ENCODE assay signal across 10 mouse cellular contexts in genomic region chr11:77495507-77495906, GRCm38 (mm10). TPM values are rescaled to one million over a fixed set of nuclear protein-coding genes. Genes with fewer than 3 reads are reported as not detected.
DNase-seq lines count a peak whose midpoint lies in the region; ATAC-seq and TF ChIP-seq lines count a peak whose summit lies in the region.
"Had no signal": no experiment of that assay in that cellular context is flagged by ENCODE, and none has a peak within 500 bp of the region (broad histone marks: within the 10 kb centered on the region; RNA-seq: fewer than 3 reads in every experiment).

No protein-coding gene starts in this region.

- no peak overlapping the region for H3K9ac ChIP-seq in kidney, embryonic 15.5 days
- H3K9ac ChIP-seq in embryonic facial prominence, embryonic 13.5 days = no peak overlapping the region
- H3K9ac ChIP-seq in forebrain, embryonic 14.5 days (ENCODE audit: low read length) = peak overlapping the region; percentile 96; the same call in 1 of the 2 replicates
- no peak overlapping the region for H3K9ac ChIP-seq in liver, postnatal 0 days (replicated peaks)
- H3K9ac ChIP-seq: embryonic facial prominence, embryonic 15.5 days had no signal

- DNase-seq in kidney, postnatal 10 days = no peak
- no peak for DNase-seq in forebrain, embryonic 14.5 days (ENCODE audit: low spot score)
- DNase-seq in liver, postnatal 0 days = peak; percentile 22
- DNase-seq in urinary bladder, postnatal 36 days (ENCODE audit: low spot score in 2 of 2) = no peak
- DNase-seq in frontal cortex, adult 2 months (ENCODE audit: extremely low spot score in 1 of 2, low spot score in 1 of 2) = no peak
- DNase-seq: right cerebral cortex, postnatal 14 days; thymus, postnatal 36 days had no signal

- no peaks in the 10 kb centered on the region for H3K27me3 ChIP-seq in kidney, embryonic 15.5 days
- H3K27me3 ChIP-seq in embryonic facial prominence, embryonic 13.5 days = no peaks in the 10 kb centered on the region
- H3K27me3 ChIP-seq in forebrain, embryonic 14.5 days (replicated peaks; ENCODE audit: control insufficient read depth, insufficient read depth, low read length) = no peaks in the 10 kb centered on the region
- H3K27me3 ChIP-seq in liver, postnatal 0 days (ENCODE audit: insufficient read depth, low read length) = peaks cover 10% of the 10 kb centered on the region
- H3K27me3 ChIP-seq: embryonic facial prominence, embryonic 15.5 days had no signal

- H3K9me3 ChIP-seq in kidney, embryonic 15.5 days (replicated peaks) = no peaks in the 10 kb centered on the region
- no peaks in the 10 kb centered on the region for H3K9me3 ChIP-seq in embryonic facial prominence, embryonic 13.5 days
- no peaks in the 10 kb centered on the region for H3K9me3 ChIP-seq in forebrain, embryonic 14.5 days (replicated peaks; ENCODE audit: control insufficient read depth, low read length)
- no peaks in the 10 kb centered on the region for H3K9me3 ChIP-seq in liver, postnatal 0 days (ENCODE audit: low read length)
- H3K9me3 ChIP-seq: embryonic facial prominence, embryonic 15.5 days had no signal

- H3K27ac ChIP-seq in kidney, embryonic 15.5 days = 0 out of 2 replicates have a peak overlapping the region, but pooled peaks have one; percentile 24
- H3K27ac ChIP-seq in embryonic facial prominence, embryonic 13.5 days = no peak overlapping the region
- no peak overlapping the region for H3K27ac ChIP-seq in forebrain, embryonic 14.5 days (ENCODE audit: low read depth, low read length)
- H3K27ac ChIP-seq in liver, postnatal 0 days (ENCODE audit: low read depth) = peak overlapping the region; percentile 34
- H3K27ac ChIP-seq: embryonic facial prominence, embryonic 15.5 days had no signal

- TF ChIP-seq EP300 in liver, postnatal 0 days (IDR thresholded peaks at IDR 0.05; ENCODE audit: low read depth) = no peak

- TF ChIP-seq CTCF in liver, postnatal 0 days (IDR thresholded peaks at IDR 0.05; ENCODE audit: low read depth) = no peak

- no peak for ATAC-seq in kidney, embryonic 15.5 days (replicated peaks; ENCODE audit: low FRiP score)
- no peak for ATAC-seq in embryonic facial prominence, embryonic 13.5 days (ENCODE audit: insufficient number of reproducible peaks, insufficient read depth, low FRiP score, low TSS enrichment, low read depth)
- ATAC-seq in forebrain, embryonic 14.5 days = no peak
- peak; percentile 54 for ATAC-seq in liver, postnatal 0 days

- peaks cover 17% of the 10 kb centered on the region for H3K36me3 ChIP-seq in kidney, embryonic 15.5 days
- peaks cover 14% of the 10 kb centered on the region for H3K36me3 ChIP-seq in embryonic facial prominence, embryonic 13.5 days
- peaks cover 24% of the 10 kb centered on the region for H3K36me3 ChIP-seq in forebrain, embryonic 14.5 days (ENCODE audit: control insufficient read depth, insufficient read depth, low read length)
- H3K36me3 ChIP-seq in liver, postnatal 0 days (replicated peaks; ENCODE audit: insufficient read depth, low read length) = peaks cover 8% of the 10 kb centered on the region

- peaks cover 77% of the 10 kb centered on the region for H3K4me1 ChIP-seq in kidney, embryonic 15.5 days
- H3K4me1 ChIP-seq in embryonic facial prominence, embryonic 13.5 days = peaks cover 60% of the 10 kb centered on the region
- peaks cover 31% of the 10 kb centered on the region for H3K4me1 ChIP-seq in forebrain, embryonic 14.5 days (ENCODE audit: control insufficient read depth, insufficient read depth, low read length)
- peaks cover 54% of the 10 kb centered on the region for H3K4me1 ChIP-seq in liver, postnatal 0 days (ENCODE audit: insufficient read depth)

- no peak overlapping the region for H3K4me2 ChIP-seq in kidney, embryonic 15.5 days
- 0 out of 2 replicates have a peak overlapping the region, but pooled peaks have one; percentile 98 for H3K4me2 ChIP-seq in embryonic facial prominence, embryonic 13.5 days
- peak overlapping the region; percentile 94; the same call in 1 of the 2 replicates for H3K4me2 ChIP-seq in forebrain, embryonic 14.5 days (ENCODE audit: low read length)
- H3K4me2 ChIP-seq in liver, postnatal 0 days (ENCODE audit: low read depth, low read length) = no peak overlapping the region

- no peak overlapping the region for H3K4me3 ChIP-seq in kidney, embryonic 15.5 days (replicated peaks)
- H3K4me3 ChIP-seq in embryonic facial prominence, embryonic 13.5 days = no peak overlapping the region
- H3K4me3 ChIP-seq in forebrain, embryonic 14.5 days (ENCODE audit: low read depth, low read length) = no peak overlapping the region
- H3K4me3 ChIP-seq in liver, postnatal 0 days (ENCODE audit: low read depth, low read length) = no peak overlapping the region

RNA-seq across cellular contexts. Expression of gene Git1, which starts 2.1 kb away (rescaled TPM):
- 9.7 and 12.6 TPM in 2 replicates for polyA plus RNA-seq in kidney, embryonic 15.5 days (2015; fragmentation: Nextera tagmentation; extraction: Ambion mirVana)
- 10.8 and 11.1 TPM in 2 replicates for polyA plus RNA-seq in embryonic facial prominence, embryonic 13.5 days (2015; fragmentation: Nextera tagmentation; extraction: Ambion mirVana)
- polyA plus RNA-seq in forebrain, embryonic 14.5 days (2014; fragmentation: Nextera tagmentation; extraction: Ambion mirVana) = 16.3 and 18.7 TPM in 2 replicates
- polyA plus RNA-seq in liver, postnatal 0 days (2015; fragmentation: Nextera tagmentation; extraction: Ambion mirVana) = 2.1 and 2.5 TPM in 2 replicates
- polyA plus RNA-seq in frontal cortex, adult 2 months (2012; rRNA removed) = 196 and 197 TPM in 2 replicates

RNA-seq across cellular contexts. Expression of gene Ankrd13b, which starts 6.0 kb away (rescaled TPM):
- 5.3 and 6.9 TPM in 2 replicates for polyA plus RNA-seq in kidney, embryonic 15.5 days (2015; fragmentation: Nextera tagmentation; extraction: Ambion mirVana)
- polyA plus RNA-seq in embryonic facial prominence, embryonic 13.5 days (2015; fragmentation: Nextera tagmentation; extraction: Ambion mirVana) = 8.5 and 10.4 TPM in 2 replicates
- polyA plus RNA-seq in forebrain, embryonic 14.5 days (2014; fragmentation: Nextera tagmentation; extraction: Ambion mirVana) = 25.3 and 32.7 TPM in 2 replicates
- 0.53 and 0.72 TPM in 2 replicates for polyA plus RNA-seq in liver, postnatal 0 days (2015; fragmentation: Nextera tagmentation; extraction: Ambion mirVana)
- 140 and 156 TPM in 2 replicates for polyA plus RNA-seq in frontal cortex, adult 2 months (2012; rRNA removed)

RNA-seq across cellular contexts. Expression of gene Abhd15, which starts 19.4 kb away (rescaled TPM):
- 1.9 TPM in 2 replicates for polyA plus RNA-seq in kidney, embryonic 15.5 days (2015; fragmentation: Nextera tagmentation; extraction: Ambion mirVana)
- polyA plus RNA-seq in embryonic facial prominence, embryonic 13.5 days (2015; fragmentation: Nextera tagmentation; extraction: Ambion mirVana) = 2.0 and 2.2 TPM in 2 replicates
- polyA plus RNA-seq in forebrain, embryonic 14.5 days (2014; fragmentation: Nextera tagmentation; extraction: Ambion mirVana) = 1.2 and 1.8 TPM in 2 replicates
- polyA plus RNA-seq in liver, postnatal 0 days (2015; fragmentation: Nextera tagmentation; extraction: Ambion mirVana) = 16.2 and 18.5 TPM in 2 replicates
- 0.48 and 0.66 TPM in 2 replicates for polyA plus RNA-seq in frontal cortex, adult 2 months (2012; rRNA removed)

RNA-seq across cellular contexts. Expression of gene Trp53i13, which starts 20.3 kb away (rescaled TPM):
- polyA plus RNA-seq in kidney, embryonic 15.5 days (2015; fragmentation: Nextera tagmentation; extraction: Ambion mirVana) = 34.8 and 41.2 TPM in 2 replicates
- polyA plus RNA-seq in embryonic facial prominence, embryonic 13.5 days (2015; fragmentation: Nextera tagmentation; extraction: Ambion mirVana) = 54.7 and 55.2 TPM in 2 replicates
- polyA plus RNA-seq in forebrain, embryonic 14.5 days (2014; fragmentation: Nextera tagmentation; extraction: Ambion mirVana) = 16.3 and 16.6 TPM in 2 replicates
- polyA plus RNA-seq in liver, postnatal 0 days (2015; fragmentation: Nextera tagmentation; extraction: Ambion mirVana) = 4.8 and 5.4 TPM in 2 replicates
- polyA plus RNA-seq in frontal cortex, adult 2 months (2012; rRNA removed) = 7.5 and 8.6 TPM in 2 replicates

RNA-seq across cellular contexts. Expression of gene Gm10392, which starts 23.5 kb away (rescaled TPM):
- polyA plus RNA-seq in kidney, embryonic 15.5 days (2015; fragmentation: Nextera tagmentation; extraction: Ambion mirVana) = 0.27 TPM in 1 of 2 replicates, not detected in the other
- not detected in 2 replicates for polyA plus RNA-seq in embryonic facial prominence, embryonic 13.5 days (2015; fragmentation: Nextera tagmentation; extraction: Ambion mirVana)
- not detected in 2 replicates for polyA plus RNA-seq in forebrain, embryonic 14.5 days (2014; fragmentation: Nextera tagmentation; extraction: Ambion mirVana)
- polyA plus RNA-seq in liver, postnatal 0 days (2015; fragmentation: Nextera tagmentation; extraction: Ambion mirVana) = 0.18 and 0.28 TPM in 2 replicates
- not detected in 2 replicates for polyA plus RNA-seq in frontal cortex, adult 2 months (2012; rRNA removed)

Comparison
In these comparisons a context has a peak if more than half of its experiments do, and no peak if none do; other contexts are left out.
1. H3K27ac ChIP-seq: peak in kidney, embryonic 15.5 days (single experiment) and liver, postnatal 0 days (single experiment); none in embryonic facial prominence, embryonic 13.5 days (single experiment) and forebrain, embryonic 14.5 days (single experiment).
2. H3K4me2 ChIP-seq: peak in embryonic facial prominence, embryonic 13.5 days (single experiment) and forebrain, embryonic 14.5 days (single experiment); none in kidney, embryonic 15.5 days (single experiment) and liver, postnatal 0 days (single experiment).
3. RNA of gene Git1, which starts 2.1 kb away (polyA plus RNA-seq): 196 to 197 TPM in frontal cortex, adult 2 months; 16.3 to 18.7 TPM in forebrain, embryonic 14.5 days, 9.7 to 12.6 TPM in kidney, embryonic 15.5 days, 10.8 to 11.1 TPM in embryonic facial prominence, embryonic 13.5 days and 2.1 to 2.5 TPM in liver, postnatal 0 days; every median in the first group is over 10 times any median in the second.